ENCODE assay signal across 25 mouse cellular contexts in genomic region chr6:136423201-136423600, GRCm38 (mm10). TPM values are rescaled to one million over a fixed set of nuclear protein-coding genes. Genes with fewer than 3 reads are reported as not detected.
DNase-seq lines count a peak whose midpoint lies in the region; ATAC-seq lines count a peak whose summit lies in the region.
"Had no signal": no experiment of that assay in that cellular context is flagged by ENCODE, and none has a peak within 500 bp of the region (broad histone marks: within the 10 kb centered on the region; RNA-seq: fewer than 3 reads in every experiment).

No protein-coding gene starts in this region.

- no peak overlapping the region for H3K9ac ChIP-seq in forebrain, embryonic 15.5 days (replicated peaks)
- H3K9ac ChIP-seq in midbrain, embryonic 11.5 days (ENCODE audit: low read length): no peak overlapping the region
- H3K9ac ChIP-seq: embryonic facial prominence, embryonic 12.5 days; forebrain, embryonic 12.5 days; forebrain, postnatal 0 days had no signal

- DNase-seq in forebrain, embryonic 10.5 days (ENCODE audit: extremely low spot score, low spot score): no peak
- peak; percentile 59 for DNase-seq in heart, embryonic 10.5 days (ENCODE audit: low spot score)
- DNase-seq in heart, adult 8-10 months (ENCODE audit: low spot score): no peak
- DNase-seq in midbrain, embryonic 10.5 days (ENCODE audit: low spot score): no peak
- no peak for DNase-seq in midbrain, embryonic 11.5 days (ENCODE audit: low spot score, missing footprints)
- DNase-seq: adrenal gland, adult 8-10 months; adrenal gland, postnatal 14 days; adrenal gland, postnatal 36 days; B cell, adult 2 months; cerebellum, adult 11-12 months; cerebellum, adult 2 months; cerebellum, adult 9-10 months; cerebellum, postnatal 10 days; cerebellum, postnatal 25 days; forebrain, postnatal 0 days had no signal

- no peak overlapping the region for H3K4me3 ChIP-seq in forebrain, embryonic 10.5 days
- no peak overlapping the region for H3K4me3 ChIP-seq in forebrain, embryonic 15.5 days
- no peak overlapping the region for H3K4me3 ChIP-seq in heart, embryonic 10.5 days
- H3K4me3 ChIP-seq in midbrain, embryonic 10.5 days: no peak overlapping the region
- H3K4me3 ChIP-seq in midbrain, embryonic 11.5 days (ENCODE audit: low read depth, low read length): no peak overlapping the region
- H3K4me3 ChIP-seq: embryonic facial prominence, embryonic 10.5 days; embryonic facial prominence, embryonic 12.5 days; forebrain, embryonic 12.5 days had no signal

- 92% methylated on average over 5 of the region's 5 CpGs for WGBS in forebrain, embryonic 10.5 days
- WGBS in forebrain, embryonic 15.5 days: 90% methylated on average over 5 of the region's 5 CpGs
- WGBS in heart, embryonic 10.5 days: 88% methylated on average over 5 of the region's 5 CpGs
- WGBS in midbrain, embryonic 10.5 days: 92% methylated on average over 5 of the region's 5 CpGs
- 93% methylated on average over 5 of the region's 5 CpGs for WGBS in midbrain, embryonic 11.5 days

- no peaks in the 10 kb centered on the region for H3K27me3 ChIP-seq in forebrain, embryonic 10.5 days (ENCODE audit: poor library complexity, severe bottlenecking)
- no peaks in the 10 kb centered on the region for H3K27me3 ChIP-seq in forebrain, embryonic 15.5 days
- no peaks in the 10 kb centered on the region for H3K27me3 ChIP-seq in heart, embryonic 10.5 days (ENCODE audit: insufficient read depth, poor library complexity, severe bottlenecking)
- H3K27me3 ChIP-seq in midbrain, embryonic 10.5 days (ENCODE audit: low read depth, poor library complexity, severe bottlenecking): no peaks in the 10 kb centered on the region
- no peaks in the 10 kb centered on the region for H3K27me3 ChIP-seq in midbrain, embryonic 11.5 days (ENCODE audit: control insufficient read depth, insufficient read depth, low read length)
- H3K27me3 ChIP-seq: CH12.LX; embryonic facial prominence, embryonic 12.5 days; forebrain, embryonic 12.5 days; Patski had no signal

- no peak overlapping the region for H3K4me2 ChIP-seq in forebrain, embryonic 15.5 days (replicated peaks)
- H3K4me2 ChIP-seq in midbrain, embryonic 11.5 days: no peak overlapping the region
- H3K4me2 ChIP-seq: embryonic facial prominence, embryonic 12.5 days; forebrain, embryonic 12.5 days had no signal

- peaks cover 3% of the 10 kb centered on the region; the same call in 1 of the 2 replicates for H3K4me1 ChIP-seq in forebrain, embryonic 10.5 days
- no peaks in the 10 kb centered on the region for H3K4me1 ChIP-seq in forebrain, embryonic 15.5 days
- H3K4me1 ChIP-seq in heart, embryonic 10.5 days: peaks cover 14% of the 10 kb centered on the region
- no peaks in the 10 kb centered on the region for H3K4me1 ChIP-seq in midbrain, embryonic 10.5 days
- H3K4me1 ChIP-seq in midbrain, embryonic 11.5 days (ENCODE audit: control insufficient read depth, insufficient read depth, low read length): no peaks in the 10 kb centered on the region
- H3K4me1 ChIP-seq: embryonic facial prominence, embryonic 10.5 days; embryonic facial prominence, embryonic 12.5 days; forebrain, embryonic 12.5 days had no signal

- ATAC-seq in forebrain, embryonic 15.5 days (replicated peaks): no peak
- ATAC-seq in midbrain, embryonic 11.5 days (ENCODE audit: low FRiP score): no peak
- ATAC-seq: Patski had no signal

- no peaks in the 10 kb centered on the region for H3K9me3 ChIP-seq in forebrain, embryonic 10.5 days
- H3K9me3 ChIP-seq in forebrain, embryonic 15.5 days: no peaks in the 10 kb centered on the region
- H3K9me3 ChIP-seq in heart, embryonic 10.5 days: no peaks in the 10 kb centered on the region
- no peaks in the 10 kb centered on the region for H3K9me3 ChIP-seq in midbrain, embryonic 10.5 days (replicated peaks)
- H3K9me3 ChIP-seq in midbrain, embryonic 11.5 days (ENCODE audit: control insufficient read depth, low read length): no peaks in the 10 kb centered on the region
- H3K9me3 ChIP-seq: embryonic facial prominence, embryonic 10.5 days; embryonic facial prominence, embryonic 12.5 days; forebrain, embryonic 12.5 days; G1E had no signal

- H3K27ac ChIP-seq in forebrain, embryonic 10.5 days: peak overlapping the region; percentile 48; the same call in 1 of the 2 replicates
- no peak overlapping the region for H3K27ac ChIP-seq in forebrain, embryonic 15.5 days (replicated peaks)
- no peak overlapping the region for H3K27ac ChIP-seq in heart, embryonic 10.5 days
- 0 out of 2 replicates have a peak overlapping the region, but pooled peaks have one; percentile 9 for H3K27ac ChIP-seq in midbrain, embryonic 10.5 days (replicated peaks)
- H3K27ac ChIP-seq in midbrain, embryonic 11.5 days (ENCODE audit: low read depth, low read length): no peak overlapping the region
- H3K27ac ChIP-seq: embryonic facial prominence, embryonic 10.5 days; embryonic facial prominence, embryonic 12.5 days; forebrain, embryonic 12.5 days had no signal

- no peaks in the 10 kb centered on the region for H3K36me3 ChIP-seq in forebrain, embryonic 10.5 days (replicated peaks)
- no peaks in the 10 kb centered on the region for H3K36me3 ChIP-seq in forebrain, embryonic 15.5 days
- H3K36me3 ChIP-seq in heart, embryonic 10.5 days: no peaks in the 10 kb centered on the region
- H3K36me3 ChIP-seq in midbrain, embryonic 10.5 days: no peaks in the 10 kb centered on the region
- H3K36me3 ChIP-seq in midbrain, embryonic 11.5 days (ENCODE audit: control insufficient read depth, insufficient read depth, low read length): no peaks in the 10 kb centered on the region
- H3K36me3 ChIP-seq: embryonic facial prominence, embryonic 10.5 days; embryonic facial prominence, embryonic 12.5 days; forebrain, embryonic 12.5 days; G1E had no signal

RNA-seq across cellular contexts. Expression of gene E330021D16Rik, which starts 7.8 kb away (rescaled TPM):
- polyA plus RNA-seq in forebrain, embryonic 10.5 days (2016; fragmentation: Nextera tagmentation; extraction: Ambion mirVana): not detected in 2 replicates
- not detected in 2 replicates for polyA plus RNA-seq in forebrain, embryonic 15.5 days (2015; fragmentation: Nextera tagmentation; extraction: Ambion mirVana)
- polyA plus RNA-seq in heart, embryonic 10.5 days (2016; fragmentation: Nextera tagmentation; extraction: Ambion mirVana): 0.11 TPM in 1 of 2 replicates, not detected in the other
- total RNA-seq in heart, adult 8-10 months (2022): not detected
- polyA plus RNA-seq in midbrain, embryonic 10.5 days (2016; fragmentation: Nextera tagmentation; extraction: Ambion mirVana): not detected in 2 replicates
- polyA plus RNA-seq in midbrain, embryonic 11.5 days (2014; fragmentation: Nextera tagmentation; extraction: Ambion mirVana): not detected in 2 replicates
- total RNA-seq: adrenal gland, adult 18-20 months; adrenal gland, adult 8-10 months; adrenal gland, postnatal 14 days; adrenal gland, postnatal 36 days; CH12.LX had no signal
- polyA plus RNA-seq: cerebellum, adult 2 months; cortical plate, adult 2 months; embryonic facial prominence, embryonic 12.5 days; forebrain, embryonic 12.5 days; forebrain, embryonic 14.5 days; forebrain, postnatal 0 days; G1E; Patski had no signal

Comparison
In these comparisons a context has a peak if more than half of its experiments do, and no peak if none do; other contexts are left out.
1. H3K27ac ChIP-seq: peak in forebrain, embryonic 10.5 days (single experiment) and midbrain, embryonic 10.5 days (single experiment); none in forebrain, embryonic 15.5 days (single experiment), heart, embryonic 10.5 days (single experiment) and midbrain, embryonic 11.5 days (single experiment).